Mouse (Mus musculus): ENCODE data around the gene Dglucy.

Dglucy gene

GRCm38 (mm10) chr12:100875960-100876359 is 97.1 kb downstream of the Dglucy start:
- no peak for TF ChIP-seq GATA4 (IDR thresholded peaks at IDR 0.05; ENCODE audit: insufficient replicate concordance, low read length)

GRCm38 (mm10) chr12:100877936-100878335 is 99.1 kb downstream of the Dglucy start:
- no peak for TF ChIP-seq GATA4 (IDR thresholded peaks at IDR 0.05; ENCODE audit: insufficient replicate concordance, low read length)

GRCm38 (mm10) chr12:100878556-100878955 is 99.7 kb downstream of the Dglucy start:
- TF ChIP-seq GATA4 (IDR thresholded peaks at IDR 0.05; ENCODE audit: insufficient replicate concordance, low read length), result no peak

GRCm38 (mm10) chr12:100883168-100883567 is 104.3 kb downstream of the Dglucy start:
- no peak for TF ChIP-seq GATA4 (IDR thresholded peaks at IDR 0.05; ENCODE audit: insufficient replicate concordance, low read length)

GRCm38 (mm10) chr12:100885585-100885984 is 106.7 kb downstream of the Dglucy start:
- no peak for TF ChIP-seq GATA4 (IDR thresholded peaks at IDR 0.05; ENCODE audit: insufficient replicate concordance, low read length)

GRCm38 (mm10) chr12:100886877-100887276 is 108.0 kb downstream of the Dglucy start:
- no peak for TF ChIP-seq GATA4 (IDR thresholded peaks at IDR 0.05; ENCODE audit: insufficient replicate concordance, low read length)

- no peak for TF ChIP-seq GATA4 (IDR thresholded peaks at IDR 0.05; ENCODE audit: insufficient replicate concordance, low read length)
These were observed 109.0 kb downstream of the Dglucy start for GRCm38 (mm10) chr12:100887801-100888258.

- TF ChIP-seq GATA4 (IDR thresholded peaks at IDR 0.05; ENCODE audit: insufficient replicate concordance, low read length), result no peak
These were observed 111.7 kb downstream of the Dglucy start for GRCm38 (mm10) chr12:100890548-100890947.

- no peak for TF ChIP-seq GATA4 (IDR thresholded peaks at IDR 0.05; ENCODE audit: insufficient replicate concordance, low read length)
These were observed 116.6 kb downstream of the Dglucy start for GRCm38 (mm10) chr12:100895504-100895903.

- no peak for TF ChIP-seq GATA4 (IDR thresholded peaks at IDR 0.05; ENCODE audit: insufficient replicate concordance, low read length)
These were observed 117.8 kb downstream of the Dglucy start for GRCm38 (mm10) chr12:100896661-100897060.

GRCm38 (mm10) chr12:100897736-100898650 is 119.1 kb downstream of the Dglucy start:
- no peak for TF ChIP-seq GATA4 (IDR thresholded peaks at IDR 0.05; ENCODE audit: insufficient replicate concordance, low read length)

- TF ChIP-seq GATA4 (IDR thresholded peaks at IDR 0.05; ENCODE audit: insufficient replicate concordance, low read length), result no peak
These were observed 120.3 kb downstream of the Dglucy start for GRCm38 (mm10) chr12:100899111-100899640.

GRCm38 (mm10) chr12:100900901-100901300 is 122.0 kb downstream of the Dglucy start:
- no peak for TF ChIP-seq GATA4 (IDR thresholded peaks at IDR 0.05; ENCODE audit: insufficient replicate concordance, low read length)

GRCm38 (mm10) chr12:100901386-100901785 is 122.5 kb downstream of the Dglucy start:
- no peak for TF ChIP-seq GATA4 (IDR thresholded peaks at IDR 0.05; ENCODE audit: insufficient replicate concordance, low read length)

- TF ChIP-seq GATA4 (IDR thresholded peaks at IDR 0.05; ENCODE audit: insufficient replicate concordance, low read length), result no peak
These were observed 124.9 kb downstream of the Dglucy start for GRCm38 (mm10) chr12:100903761-100904160.

- no peak for TF ChIP-seq GATA4 (IDR thresholded peaks at IDR 0.05; ENCODE audit: insufficient replicate concordance, low read length)
These were observed 128.0 kb downstream of the Dglucy start for GRCm38 (mm10) chr12:100906861-100907260.

All from liver, adult (tissue).